Mouse (Mus musculus) liver, embryonic 14.5 days (tissue): ENCODE results near the gene Focad. TPM values are rescaled to one million over a fixed set of nuclear protein-coding genes. Genes with fewer than 3 reads are reported as not detected.

ENCODE experiments used
- ATAC-seq: fragments of 200-750 bp; cut with Nextera tagmentation; 2 replicates; pipeline ENCODE4 v1.8.0; 2017; ENCODE audit warnings: moderate number of reproducible peaks, mild to moderate bottlenecking, moderate library complexity; ENCODE audit not compliant: insufficient read depth
- DNase-seq, 3 experiments: peaks; one replicate each; pipeline ENCODE4 v3.0.0-alpha.2; 2012 to 2013; ENCODE audit warnings: low read depth in 3 of 3, low spot score in 3 of 3
- H3K27ac ChIP-seq: fragments of 300-500 bp; sonication (generic); 2 replicates; pipeline ENCODE4 v1.5.1; 2014; ENCODE audit warnings: moderate library complexity, mild to moderate bottlenecking, control low read depth, inconsistent platforms
- H3K27me3 ChIP-seq: fragments of 300-500 bp; sonication (generic); 2 replicates; pipeline ENCODE4 v1.6.1; 2014; ENCODE audit warnings: mild to moderate bottlenecking, low read length, moderate library complexity; ENCODE audit not compliant: control insufficient read depth, insufficient read depth
- H3K36me3 ChIP-seq: fragments of 300-500 bp; sonication (generic); replicated peaks from 2 replicates; pipeline ENCODE4 v1.6.1; 2014; ENCODE audit warnings: low read depth; ENCODE audit not compliant: control insufficient read depth, insufficient read depth
- H3K4me1 ChIP-seq, 2 experiments: fragments of 200-500 bp in 1 of 2; fragments of 300-500 bp in 1 of 2; sonication (generic) in 1 of 2; replicated peaks; 2 replicates each; pipeline ENCODE4 v1.6.1; 2012 to 2014; ENCODE audit warnings: antibody characterized with exemption in 1 of 2, inconsistent platforms in 1 of 2, low read length in 1 of 2; ENCODE audit not compliant: control insufficient read depth in 2 of 2, insufficient read depth in 2 of 2
- H3K4me2 ChIP-seq: fragments of 300-500 bp; sonication (generic); 2 replicates; pipeline ENCODE4 v1.6.1; 2014; ENCODE audit warnings: low read depth, mild to moderate bottlenecking, control low read depth, moderate library complexity
- H3K4me3 ChIP-seq, 2 experiments: fragments of 200-500 bp in 1 of 2; fragments of 300-500 bp in 1 of 2; sonication (generic) in 1 of 2; 2 replicates each; pipeline ENCODE4 v1.5.1; 2012 to 2014; ENCODE audit warnings: low read depth in 2 of 2, low read length in 2 of 2, mild to moderate bottlenecking in 2 of 2, control low read depth in 1 of 2, inconsistent platforms in 1 of 2, moderate library complexity in 1 of 2; ENCODE audit not compliant: insufficient read depth in 1 of 2
- H3K9ac ChIP-seq: fragments of 300-500 bp; sonication (generic); replicated peaks from 2 replicates; pipeline ENCODE4 v1.6.1; 2014; ENCODE audit warnings: mild to moderate bottlenecking, control low read depth, moderate library complexity
- H3K9me3 ChIP-seq: fragments of 300-500 bp; sonication (generic); 2 replicates; pipeline ENCODE4 v1.6.1; 2016; ENCODE audit warnings: low read length, mixed read lengths; ENCODE audit not compliant: control insufficient read depth
- CTCF ChIP-seq: IDR thresholded peaks from 2 replicates; pipeline ENCODE4 v1.5.1; 2016; ENCODE audit warnings: antibody characterized with exemption, low read depth, control low read depth
- EP300 ChIP-seq: IDR thresholded peaks from 2 replicates; pipeline ENCODE4 v1.6.1; 2016; ENCODE audit warnings: antibody characterized with exemption, low read depth
- WGBS: fragments of 180-500 bp; shearing (Covaris S2); extraction: QIAGEN DNeasy Blood & Tissue Kit; methylation state at CpG from one replicate; pipeline ENCODE4 v1.1.7; 2014; ENCODE audit not compliant: insufficient replicate concordance; 5-methylcytosine and 5-hydroxymethylcytosine counted together
- polyA plus RNA-seq, 2 experiments: library from polyadenylated mRNA; depleted of rRNA in 1 of 2; stranded (reverse) in 1 of 2; unstranded in 1 of 2; fragments of >200 nt; fragmentation: Nextera tagmentation in 1 of 2; extraction: Ambion mirVana in 1 of 2; gene quantifications; 2 replicates each; pipeline versions ENCODE4 v1.2.1 to v1.2.3; 2012 to 2014

Gene Focad
- polyA plus RNA-seq, 2 experiments, result 5.2 to 8.9 TPM

DNA sequence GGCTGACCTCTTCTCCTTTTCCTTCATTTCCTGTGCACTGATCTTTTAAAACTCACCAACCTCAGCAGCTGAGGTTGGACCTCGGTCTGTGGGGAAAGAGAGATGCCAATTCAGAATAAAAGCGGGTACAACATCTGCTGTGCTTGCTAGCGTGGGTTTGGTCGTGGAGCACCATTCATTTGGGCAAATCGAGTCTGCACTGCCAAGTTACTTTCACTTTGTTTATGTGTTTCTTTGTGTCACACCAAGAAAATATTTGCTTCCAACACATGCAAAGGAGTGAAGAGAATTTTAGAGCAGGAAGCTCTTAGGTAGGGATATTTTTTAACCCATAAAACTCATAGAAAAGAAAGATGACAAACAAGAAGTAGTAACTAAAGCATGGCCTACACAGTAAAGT, 13.0 kb upstream of the Focad start:
- no peak overlapping the region for H3K9ac ChIP-seq
- no peaks in the 10 kb centered on the region for H3K36me3 ChIP-seq
- no peaks in the 10 kb centered on the region for H3K27me3 ChIP-seq
- no peak for TF ChIP-seq CTCF
- TF ChIP-seq EP300, result no peak
- no peaks in the 10 kb centered on the region for H3K9me3 ChIP-seq
- peak overlapping the region; percentile 28 for H3K4me2 ChIP-seq
- H3K27ac ChIP-seq, result no peak overlapping the region
- WGBS, result 57% methylated on average over 5 of the region's 5 CpGs
- H3K4me1 ChIP-seq, result peaks cover 0 to 8% of the 10 kb centered on the region in 2 experiments; a peak in 2 of 4 replicates
- ATAC-seq (no peak), DNase-seq (no peak)
- no peak overlapping the region for H3K4me3 ChIP-seq

DNA sequence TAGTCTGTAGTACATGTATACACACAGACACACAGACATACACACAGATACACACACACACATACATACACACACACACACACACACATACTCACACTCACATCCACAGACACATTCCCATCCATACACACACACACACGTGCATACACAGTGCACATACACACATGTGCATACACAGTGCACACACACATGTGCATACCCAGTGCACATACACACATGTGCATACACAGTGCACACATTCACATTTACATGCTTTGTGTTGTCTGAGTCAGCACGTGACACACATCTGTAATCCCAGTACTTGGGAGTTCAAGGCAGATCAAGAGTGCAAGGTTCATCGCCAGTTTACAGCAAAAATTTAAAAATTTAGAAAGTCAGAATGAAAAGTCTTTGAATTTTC, 12.5 kb upstream of the Focad start:
- H3K9me3 ChIP-seq, result no peaks in the 10 kb centered on the region
- no peaks in the 10 kb centered on the region for H3K27me3 ChIP-seq
- 0 out of 2 replicates have a peak, but pooled peaks have one; percentile 37 for ATAC-seq
- peak overlapping the region; percentile 33; the same call in 1 of the 2 replicates for H3K4me2 ChIP-seq
- TF ChIP-seq CTCF (no peak), EP300 (no peak)
- H3K9ac ChIP-seq, result no peak overlapping the region
- H3K36me3 ChIP-seq, result no peaks in the 10 kb centered on the region
- peaks cover 0 to 8% of the 10 kb centered on the region in 2 experiments; a peak in 2 of 4 replicates for H3K4me1 ChIP-seq
- no peak overlapping the region for H3K4me3 ChIP-seq
- H3K27ac ChIP-seq, result no peak overlapping the region
- no peak for DNase-seq
- 75% methylated on average over 3 of the region's 3 CpGs for WGBS

DNA sequence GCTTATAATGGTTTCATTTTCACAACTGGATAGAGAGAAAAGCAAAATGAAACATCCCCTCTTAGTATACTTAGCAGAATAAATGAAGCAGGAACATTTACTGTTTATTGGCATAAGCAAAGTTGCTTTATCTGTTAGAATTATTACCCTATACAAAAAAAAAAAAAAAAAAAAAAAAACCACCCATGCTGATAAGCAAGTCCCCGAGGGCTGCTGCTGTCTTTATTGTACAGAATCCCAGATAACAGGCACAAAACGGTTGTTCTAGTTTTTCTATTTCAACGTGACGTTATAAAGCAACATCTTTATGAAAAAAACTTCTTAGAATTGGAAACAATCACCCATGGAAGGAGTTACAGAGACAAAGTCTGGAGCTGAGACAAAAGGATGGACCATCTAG, 12.0 kb upstream of the Focad start:
- Histone ChIP-seq H3K4me3 (no peak overlapping the region), H3K9me3 (no peaks in the 10 kb centered on the region), H3K36me3 (no peaks in the 10 kb centered on the region), H3K27ac (no peak overlapping the region), H3K9ac (no peak overlapping the region), H3K4me2 (peak overlapping the region; percentile 33; the same call in 1 of the 2 replicates), H3K27me3 (no peaks in the 10 kb centered on the region), H3K4me1 (peaks cover 0 to 8% of the 10 kb centered on the region in 2 experiments; a peak in 2 of 4 replicates)
- 0 out of 2 replicates have a peak, but pooled peaks have one; percentile 23 for TF ChIP-seq EP300
- no peak for TF ChIP-seq CTCF
- 9% methylated on average over 4 of the region's 4 CpGs for WGBS
- DNase-seq (no peak), ATAC-seq (no peak)

GRCm38 (mm10) chr4:88083781-88084180, 10.6 kb upstream of the Focad start:
- Histone ChIP-seq H3K9me3 (no peaks in the 10 kb centered on the region), H3K27me3 (no peaks in the 10 kb centered on the region), H3K9ac (no peak overlapping the region), H3K27ac (no peak overlapping the region), H3K36me3 (no peaks in the 10 kb centered on the region), H3K4me2 (no peak overlapping the region), H3K4me1 (peaks cover 0 to 8% of the 10 kb centered on the region in 2 experiments; a peak in 2 of 4 replicates), H3K4me3 (no peak overlapping the region)
- DNase-seq (no peak), ATAC-seq (no peak)
- 44% methylated on average over 3 of the region's 3 CpGs for WGBS
- no peak for TF ChIP-seq CTCF
- TF ChIP-seq EP300, result no peak

DNA sequence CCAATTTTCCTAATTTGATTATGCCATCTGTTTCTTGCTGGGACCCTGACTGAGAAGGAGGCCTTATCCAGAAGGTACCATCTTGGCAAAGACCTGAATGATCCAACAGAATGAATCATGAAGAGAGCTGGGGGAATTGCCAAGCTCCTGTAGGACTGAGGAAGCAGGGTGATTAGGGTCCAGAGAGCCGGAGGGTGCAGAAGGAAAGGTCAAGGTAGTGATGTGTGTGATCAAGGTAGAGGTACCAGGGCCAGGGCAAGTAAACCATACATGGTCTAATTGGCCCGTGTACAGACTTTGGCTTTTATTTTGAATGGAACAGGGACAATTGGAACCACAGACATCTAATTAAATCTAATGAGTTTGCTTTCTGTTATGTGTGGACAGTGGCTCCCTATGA, 4.1 kb upstream of the Focad start:
- no peaks in the 10 kb centered on the region for H3K36me3 ChIP-seq
- no peaks in the 10 kb centered on the region for H3K9me3 ChIP-seq
- H3K4me2 ChIP-seq, result no peak overlapping the region
- H3K27ac ChIP-seq, result no peak overlapping the region
- H3K27me3 ChIP-seq, result no peaks in the 10 kb centered on the region
- H3K4me3 ChIP-seq, result no peak overlapping the region
- no peak for ATAC-seq
- no peak for TF ChIP-seq CTCF
- no peak for TF ChIP-seq EP300
- no peak for DNase-seq
- H3K4me1 ChIP-seq, result peaks cover 2 to 4% of the 10 kb centered on the region in 2 experiments; a peak in 1 of 4 replicates
- WGBS, result 66% methylated on average over 2 of the region's 2 CpGs
- H3K9ac ChIP-seq, result no peak overlapping the region
